Mouse (Mus musculus) limb, embryonic 14.5 days (tissue): ENCODE measurements at regions not wholly inside any gene's neighbourhood (a gene's known extent, or its start where the extent isn't known, plus 50 kb on each side); places are given as distances from the start of the nearest gene placed in this dataset.

Source experiments
- ATAC-seq: fragments of 200-750 bp; cut with Nextera tagmentation; 2 replicates; pipeline ENCODE4 v1.8.0; 2017; ENCODE audit warnings: low read depth, moderate number of reproducible peaks, moderate TSS enrichment; ENCODE audit not compliant: low FRiP score
- DNase-seq: peaks from one replicate; pipeline ENCODE4 v3.0.0-alpha.2; 2015; ENCODE audit warnings: low spot score
- H3K27ac ChIP-seq: fragments of 300-500 bp; sonication (generic); replicated peaks from 2 replicates; pipeline ENCODE4 v1.5.1; 2014; ENCODE audit warnings: low read depth, mild to moderate bottlenecking, low read length, moderate library complexity, mixed read lengths
- H3K27me3 ChIP-seq: fragments of 300-500 bp; sonication (generic); 2 replicates; pipeline ENCODE4 v1.6.1; 2014; ENCODE audit warnings: low read length, mixed read lengths; ENCODE audit not compliant: control insufficient read depth, insufficient read depth
- H3K36me3 ChIP-seq: fragments of 300-500 bp; sonication (generic); 2 replicates; pipeline ENCODE4 v1.6.1; 2014; ENCODE audit warnings: mild to moderate bottlenecking, low read length, moderate library complexity, mixed read lengths; ENCODE audit not compliant: control insufficient read depth, insufficient read depth
- H3K4me1 ChIP-seq: fragments of 300-500 bp; sonication (generic); 2 replicates; pipeline ENCODE4 v1.6.1; 2014; ENCODE audit warnings: antibody characterized with exemption, low read length, mixed read lengths; ENCODE audit not compliant: control insufficient read depth, insufficient read depth
- H3K4me2 ChIP-seq: fragments of 300-500 bp; sonication (generic); replicated peaks from 2 replicates; pipeline ENCODE4 v1.6.1; 2014; ENCODE audit warnings: low read depth, mild to moderate bottlenecking, low read length, moderate library complexity; ENCODE audit not compliant: severe bottlenecking
- H3K4me3 ChIP-seq: fragments of 300-500 bp; sonication (generic); replicated peaks from 2 replicates; pipeline ENCODE4 v1.5.1; 2014; ENCODE audit warnings: low read length
- H3K9ac ChIP-seq: fragments of 300-500 bp; sonication (generic); 2 replicates; pipeline ENCODE4 v1.6.1; 2014; ENCODE audit warnings: mild to moderate bottlenecking, low read depth, low read length, moderate library complexity; ENCODE audit not compliant: severe bottlenecking
- H3K9me3 ChIP-seq: fragments of 300-500 bp; sonication (generic); 2 replicates; pipeline ENCODE4 v1.6.1; 2016; ENCODE audit warnings: low read length; ENCODE audit not compliant: control insufficient read depth
- POLR2A ChIP-seq: fragments of 200-500 bp; IDR thresholded peaks from 2 replicates; pipeline ENCODE4 v1.8.0; 2012; ENCODE audit warnings: inconsistent platforms, mild to moderate bottlenecking, moderate library complexity, borderline replicate concordance; ENCODE audit not compliant: insufficient read depth, insufficient read length; ENCODE audit errors: extremely low read depth
- WGBS: fragments of 180-500 bp; shearing (Covaris S2); extraction: QIAGEN DNeasy Blood & Tissue Kit; methylation state at CpG from one replicate; pipeline ENCODE4 v1.1.7; 2014; 5-methylcytosine and 5-hydroxymethylcytosine counted together

GRCm38 (mm10) chr4:127509936-127510335 is 152.0 kb upstream of the Gjb5 start:
- H3K36me3 ChIP-seq: no peaks in the 10 kb centered on the region
- H3K9me3 ChIP-seq: no peaks in the 10 kb centered on the region
- no peak overlapping the region for H3K27ac ChIP-seq
- WGBS: 79% methylated on average over 9 of the region's 9 CpGs
- H3K9ac ChIP-seq: no peak overlapping the region
- no peaks in the 10 kb centered on the region for H3K4me1 ChIP-seq
- DNase-seq (no peak), ATAC-seq (no peak)
- no peaks in the 10 kb centered on the region for H3K27me3 ChIP-seq
- no peak overlapping the region for H3K4me3 ChIP-seq
- H3K4me2 ChIP-seq: no peak overlapping the region
- no peak for TF ChIP-seq POLR2A

GRCm38 (mm10) chr4:127502621-127503020 is 144.6 kb upstream of the Gjb5 start:
- no peak for TF ChIP-seq POLR2A
- ATAC-seq: no peak
- Histone ChIP-seq H3K4me1 (no peaks in the 10 kb centered on the region), H3K27me3 (no peaks in the 10 kb centered on the region), H3K4me3 (no peak overlapping the region), H3K9ac (no peak overlapping the region), H3K4me2 (no peak overlapping the region), H3K27ac (no peak overlapping the region), H3K9me3 (no peaks in the 10 kb centered on the region), H3K36me3 (no peaks in the 10 kb centered on the region)
- WGBS: 86% methylated on average over 6 of the region's 6 CpGs
- no peak for DNase-seq

- H3K9ac ChIP-seq: no peak overlapping the region
- no peaks in the 10 kb centered on the region for H3K4me1 ChIP-seq
- no peak for TF ChIP-seq POLR2A
- H3K9me3 ChIP-seq: no peaks in the 10 kb centered on the region
- H3K4me3 ChIP-seq: no peak overlapping the region
- H3K36me3 ChIP-seq: no peaks in the 10 kb centered on the region
- no peak for ATAC-seq
- DNase-seq: no peak
- no peak overlapping the region for H3K27ac ChIP-seq
- WGBS: 89% methylated on average over 7 of the region's 7 CpGs
- no peak overlapping the region for H3K4me2 ChIP-seq
- H3K27me3 ChIP-seq: no peaks in the 10 kb centered on the region
Observed at GRCm38 (mm10) chr4:127501881-127502280, 143.9 kb upstream of the Gjb5 start.

- no peak for TF ChIP-seq POLR2A
- Histone ChIP-seq H3K27ac (no peak overlapping the region), H3K4me1 (no peaks in the 10 kb centered on the region), H3K9me3 (no peaks in the 10 kb centered on the region), H3K27me3 (no peaks in the 10 kb centered on the region), H3K36me3 (no peaks in the 10 kb centered on the region), H3K4me3 (no peak overlapping the region), H3K9ac (no peak overlapping the region), H3K4me2 (no peak overlapping the region)
- DNase-seq (no peak), ATAC-seq (no peak)
- 21% methylated on average over 10 of the region's 10 CpGs for WGBS
Observed at GRCm38 (mm10) chr4:127487016-127487780, 129.2 kb upstream of the Gjb5 start.

GRCm38 (mm10) chr4:127485238-127485637 is 127.3 kb upstream of the Gjb5 start:
- Histone ChIP-seq H3K9ac (no peak overlapping the region), H3K9me3 (no peaks in the 10 kb centered on the region), H3K4me2 (no peak overlapping the region), H3K4me3 (no peak overlapping the region), H3K27ac (no peak overlapping the region), H3K4me1 (no peaks in the 10 kb centered on the region), H3K36me3 (no peaks in the 10 kb centered on the region), H3K27me3 (no peaks in the 10 kb centered on the region)
- 77% methylated on average over 5 of the region's 5 CpGs for WGBS
- ATAC-seq: no peak
- no peak for TF ChIP-seq POLR2A
- DNase-seq: no peak
